Mouse (Mus musculus): Measurements from ENCODE around the gene Tdrd3.

Tdrd3 gene

DNA sequence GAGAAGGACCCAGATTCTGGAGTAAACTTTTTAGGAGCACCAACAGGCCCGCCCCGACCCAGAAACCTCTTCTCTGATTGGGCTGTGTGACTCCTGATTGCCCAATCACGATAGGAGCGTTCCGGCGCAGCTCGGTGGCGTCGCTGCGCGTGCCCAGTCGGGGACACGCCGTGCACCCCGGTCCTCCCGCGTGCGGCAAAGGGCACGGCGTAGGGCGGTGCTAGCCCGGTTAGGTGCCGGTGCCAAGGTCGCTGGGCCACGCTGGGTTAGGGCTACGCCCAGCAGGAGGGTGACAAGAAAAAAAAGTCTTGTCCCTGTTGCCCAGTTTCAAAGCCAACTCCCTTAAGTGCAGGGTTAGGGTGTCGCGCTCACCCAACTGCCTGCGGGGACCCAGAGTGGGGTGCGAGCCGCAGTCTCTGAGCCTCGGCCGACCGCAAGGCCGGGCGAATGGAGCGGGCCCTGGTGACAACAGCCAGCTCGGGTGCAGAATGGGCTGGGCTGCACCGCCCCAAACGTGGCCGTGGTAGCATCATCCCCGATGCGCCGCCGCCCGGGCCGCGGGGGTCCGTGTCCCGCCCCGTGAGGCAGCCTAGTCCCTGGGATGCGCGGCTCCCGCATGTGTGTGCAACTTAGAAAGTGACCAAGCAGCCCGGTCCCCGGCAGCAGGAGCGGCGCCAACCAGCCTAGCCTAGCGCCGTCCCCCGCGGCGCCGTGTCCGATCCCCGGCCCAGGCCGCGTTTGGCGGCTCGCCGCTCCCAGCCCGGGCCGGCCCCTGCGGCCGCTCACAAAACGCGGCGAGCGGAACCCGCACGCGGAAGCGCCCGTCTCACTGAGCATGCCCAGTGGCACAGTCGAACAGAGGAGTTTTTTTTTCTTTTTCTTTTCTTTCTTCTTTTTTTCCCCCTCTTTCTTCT, at the start of gene Tdrd3:
Gene Tdrd3, plus strand, starts transcription at position 832 of the 914 bp plus-strand sequence.
- DNase-seq (ENCODE audit: low spot score in 2 of 2): peak; percentile 85 to 91

DNA sequence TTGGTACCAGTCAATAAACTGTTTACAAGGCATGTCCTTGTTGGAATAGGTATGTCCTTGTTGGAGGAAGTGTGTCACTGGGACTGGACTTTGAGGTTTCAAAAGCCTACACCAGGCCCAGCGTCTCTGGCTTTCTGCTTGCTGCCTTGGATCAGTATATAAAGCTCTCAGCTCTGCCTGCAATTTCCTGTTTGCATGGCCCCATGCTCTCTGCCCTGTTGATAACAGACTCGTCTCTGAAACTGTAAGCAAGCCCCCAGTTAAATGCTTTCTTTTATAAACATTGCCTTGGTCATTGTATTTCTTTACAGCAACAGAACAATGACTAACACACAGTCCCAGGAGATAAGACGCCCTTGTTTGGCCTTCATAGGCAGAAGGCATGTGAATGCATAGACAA, 49.3 kb upstream of the Tdrd3 start:
- DNase-seq (ENCODE audit: low spot score in 2 of 2): no peak

DNA sequence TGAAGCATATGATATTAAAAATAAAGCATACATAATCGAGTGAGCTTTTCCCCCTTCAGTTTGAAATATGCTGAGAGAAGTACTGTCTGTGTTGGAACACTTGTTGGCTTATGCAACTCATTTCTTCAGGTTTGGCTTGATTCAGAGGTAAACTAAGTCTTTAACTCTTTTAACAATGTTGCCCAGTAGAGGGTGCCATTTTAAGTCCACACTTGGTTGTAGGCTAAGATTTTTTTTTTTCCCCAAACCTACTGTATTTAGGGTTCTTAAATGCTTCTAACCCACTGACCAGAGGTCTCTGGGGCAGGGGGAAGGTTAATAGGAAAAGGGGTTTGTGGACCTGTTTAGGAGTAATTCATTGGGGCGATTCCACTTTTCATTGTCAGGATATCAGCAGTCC, 33.4 kb upstream of the Tdrd3 start:
- no peak for DNase-seq (ENCODE audit: low spot score in 2 of 2)

DNA sequence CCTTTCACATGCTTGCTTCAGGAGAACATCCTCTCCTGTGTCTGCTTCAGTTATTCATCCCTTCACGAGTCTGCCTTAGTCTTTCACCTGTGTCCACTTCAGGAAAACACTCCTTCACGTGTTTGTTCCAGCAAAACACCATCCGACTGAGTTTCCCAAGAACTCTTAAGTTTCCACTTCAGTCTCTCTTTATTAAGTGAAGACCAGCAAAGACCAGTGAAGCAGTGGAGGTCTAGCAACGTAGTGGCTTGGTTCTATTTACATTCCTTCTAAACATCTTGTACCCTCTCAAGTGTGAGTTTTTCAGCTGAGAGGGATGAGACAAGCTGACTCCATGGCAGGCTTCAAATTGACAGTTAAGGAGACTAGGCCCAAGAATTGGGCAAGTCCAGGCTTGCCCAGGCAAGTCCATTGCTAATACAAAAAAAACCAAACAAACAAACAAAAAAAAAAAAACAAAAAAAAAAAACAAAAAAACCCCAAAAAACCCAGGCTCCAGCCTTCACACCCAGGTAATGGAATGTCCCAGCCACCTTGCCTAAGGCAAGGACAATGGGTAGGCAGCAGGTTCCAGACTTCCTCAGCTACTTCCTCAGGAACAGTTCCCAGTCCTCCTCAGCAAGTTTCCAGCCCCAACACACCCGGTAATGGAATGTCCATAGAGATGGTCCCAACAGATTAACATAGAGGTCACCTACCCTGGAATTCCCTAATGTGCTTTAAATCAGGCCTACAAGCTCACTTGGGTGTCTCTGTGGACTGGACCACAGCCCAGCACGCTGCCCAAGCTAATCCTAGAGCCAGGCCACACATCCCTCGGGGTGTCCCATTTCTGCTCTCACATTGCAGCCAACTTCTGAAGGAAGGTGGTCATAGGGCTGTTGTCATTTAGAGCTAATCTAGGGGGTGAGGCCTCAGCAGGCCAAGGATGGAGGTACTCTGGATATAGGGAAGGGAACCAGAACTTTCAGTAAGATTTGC, 31.9 kb upstream of the Tdrd3 start:
- no peak for DNase-seq (ENCODE audit: low spot score in 2 of 2)

DNA sequence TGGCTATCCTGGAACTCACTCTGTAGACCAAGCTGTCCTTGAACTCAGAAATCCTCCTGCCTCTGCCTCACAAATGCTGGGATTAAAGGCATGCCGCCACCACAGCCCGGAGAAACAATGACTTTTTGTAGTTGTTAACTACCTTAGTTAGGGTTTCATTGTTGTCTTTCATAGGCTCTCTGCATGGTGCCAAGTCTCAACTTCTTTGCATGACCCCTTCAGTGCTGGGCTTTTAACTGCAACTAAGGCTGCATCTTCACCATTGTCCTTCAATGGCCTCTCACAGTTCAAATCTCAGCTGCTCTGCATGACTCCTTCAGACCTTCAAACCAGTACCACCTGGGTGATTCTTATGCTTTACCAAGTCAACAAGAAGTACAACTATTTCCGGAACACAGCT, 23.3 kb upstream of the Tdrd3 start:
- DNase-seq (ENCODE audit: low spot score in 2 of 2): no peak

DNA sequence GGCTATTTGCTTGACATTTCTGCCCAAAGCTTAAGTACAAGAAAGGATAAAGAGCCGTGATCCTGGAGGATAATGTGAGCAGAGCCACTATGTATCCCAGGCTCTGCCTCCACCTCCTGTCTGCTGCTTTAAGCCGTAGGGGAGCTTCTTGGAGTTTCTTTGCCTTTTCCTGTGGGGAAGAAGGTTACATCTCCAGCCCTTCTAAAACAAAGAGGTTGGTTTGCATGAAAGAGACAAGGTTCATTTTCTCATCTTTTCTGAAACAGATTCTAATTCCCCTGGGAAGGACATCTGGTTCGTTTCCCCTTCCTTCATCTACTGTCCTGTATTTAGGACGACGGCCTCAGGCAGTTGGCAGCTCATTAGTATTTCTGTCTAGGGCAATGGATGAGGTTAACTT, 19.8 kb upstream of the Tdrd3 start:
- DNase-seq (ENCODE audit: low spot score in 2 of 2): no peak

DNA sequence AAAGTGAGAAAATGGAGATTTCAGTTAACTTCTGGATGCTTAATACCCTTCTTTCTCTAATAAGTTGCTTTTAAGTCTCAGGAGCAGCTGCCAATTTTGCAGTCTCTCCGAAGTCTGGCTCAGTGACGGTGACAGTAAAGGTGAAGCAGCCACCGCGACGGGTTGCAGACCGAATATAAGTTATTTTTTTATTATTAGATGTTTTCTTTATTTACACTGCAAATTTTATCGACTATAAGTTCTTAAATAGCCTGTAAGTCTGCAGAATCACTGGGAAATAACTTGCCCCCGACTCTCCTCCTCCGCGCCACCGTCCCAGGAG, 992 bp upstream of the Tdrd3 start:
- no peak for DNase-seq (ENCODE audit: low spot score in 2 of 2)

DNA sequence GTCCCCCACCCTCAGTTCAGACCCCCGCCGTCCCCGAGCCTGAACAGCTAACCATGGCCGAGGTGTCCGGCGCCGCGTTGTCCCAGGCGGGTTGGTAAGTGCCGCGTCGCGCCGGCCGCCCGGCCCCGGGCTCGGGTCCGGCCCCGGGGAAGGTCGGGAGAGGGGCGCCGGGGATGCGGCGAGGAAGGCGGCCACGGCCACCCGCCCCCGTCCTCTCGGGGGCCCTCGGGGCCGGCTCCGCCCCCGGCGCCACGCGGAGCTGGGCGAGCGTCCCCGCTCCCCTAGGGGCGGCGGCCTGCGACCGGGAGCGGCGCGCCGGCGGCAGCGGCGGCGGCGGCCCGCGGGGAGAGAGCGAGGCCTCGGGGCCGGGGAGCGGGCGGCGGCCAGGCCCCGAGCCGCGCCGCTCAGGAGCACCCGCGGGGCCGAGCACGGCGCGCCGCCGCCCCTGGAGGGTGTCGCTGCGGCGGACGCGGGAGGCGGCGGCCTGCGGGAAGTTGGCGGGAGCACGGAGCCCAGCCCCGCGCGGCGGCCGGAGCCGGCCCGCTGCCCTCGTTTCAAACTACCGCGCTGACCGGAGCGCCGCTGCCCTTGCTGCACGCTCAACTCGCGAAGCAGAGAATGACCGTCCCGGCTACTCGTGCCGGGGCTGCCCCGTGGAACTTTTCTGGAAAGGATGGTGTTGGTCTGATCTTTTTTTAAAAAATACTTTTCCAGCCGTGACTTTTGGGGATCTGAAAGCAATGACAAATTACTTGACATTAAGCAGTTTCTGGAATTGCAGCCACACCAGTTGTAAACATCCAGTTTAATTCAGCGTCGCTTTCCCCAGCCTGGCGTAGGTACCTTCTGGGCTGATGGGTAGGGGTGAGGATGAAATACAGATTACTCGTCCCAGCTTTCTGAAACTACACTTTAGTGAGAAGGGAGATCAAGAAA, 584 bp downstream of the Tdrd3 start:
- peak; percentile 11 to 15 for DNase-seq (ENCODE audit: low spot score in 2 of 2)

DNA sequence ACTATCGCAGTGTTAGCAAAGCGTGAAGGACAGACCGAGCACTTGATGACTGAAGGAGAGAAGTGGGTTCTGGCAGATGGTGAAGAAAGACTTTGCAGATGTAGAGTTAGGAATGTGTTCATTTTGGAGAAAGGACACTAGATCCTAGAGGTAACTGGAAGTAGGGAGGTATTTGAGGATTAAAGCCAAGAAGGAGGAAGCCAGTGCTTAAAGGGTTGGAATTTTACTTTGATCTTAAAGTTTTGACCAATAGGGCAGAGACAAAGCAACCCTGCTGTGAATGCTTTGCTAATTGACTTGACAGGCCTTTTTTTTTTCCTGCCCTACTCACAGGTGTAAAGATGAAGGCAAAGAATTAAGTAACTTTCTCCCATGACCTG, 1.2 kb downstream of the Tdrd3 start:
- no peak for DNase-seq (ENCODE audit: low spot score in 2 of 2)

DNA sequence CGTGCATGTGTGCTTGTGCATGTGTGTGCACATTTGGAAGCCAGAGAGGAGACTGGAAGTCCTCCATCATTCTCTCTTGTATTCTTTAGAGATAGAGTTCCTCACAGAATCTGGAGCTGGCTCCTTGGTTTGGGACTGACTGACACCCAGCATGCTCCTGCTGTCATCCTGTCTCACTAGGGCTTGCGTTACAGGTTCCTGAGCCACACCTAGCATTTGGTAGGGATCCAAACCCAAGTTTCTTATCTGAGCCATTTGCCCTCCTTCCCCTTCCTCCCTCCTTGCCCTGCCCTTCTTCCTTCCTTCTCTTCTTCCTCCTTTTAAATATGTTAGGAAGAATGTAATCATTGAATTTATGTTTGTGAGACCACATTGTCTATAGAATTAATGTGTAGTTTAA, 3.3 kb downstream of the Tdrd3 start:
- DNase-seq (ENCODE audit: low spot score in 2 of 2): no peak

DNA sequence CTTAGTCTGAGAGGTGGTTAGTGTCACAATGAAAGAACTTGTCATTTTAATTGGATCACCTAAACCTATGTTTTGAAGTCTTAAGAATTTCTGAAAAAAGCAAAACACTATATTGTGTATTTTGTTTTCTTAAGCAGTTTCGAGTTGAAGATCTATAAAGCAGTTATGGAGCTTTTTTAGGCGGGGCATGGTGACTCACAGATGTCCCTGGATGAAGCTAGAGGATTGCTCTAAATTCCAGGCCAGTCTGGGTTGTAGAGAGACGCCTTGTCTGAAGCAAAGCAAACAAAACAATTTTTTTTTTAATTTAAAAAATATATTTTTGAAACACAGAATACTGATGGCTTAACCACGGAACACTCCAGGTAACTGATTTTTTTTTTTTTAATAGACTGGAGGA, 4.1 kb downstream of the Tdrd3 start:
- no peak for DNase-seq (ENCODE audit: low spot score in 2 of 2)

DNA sequence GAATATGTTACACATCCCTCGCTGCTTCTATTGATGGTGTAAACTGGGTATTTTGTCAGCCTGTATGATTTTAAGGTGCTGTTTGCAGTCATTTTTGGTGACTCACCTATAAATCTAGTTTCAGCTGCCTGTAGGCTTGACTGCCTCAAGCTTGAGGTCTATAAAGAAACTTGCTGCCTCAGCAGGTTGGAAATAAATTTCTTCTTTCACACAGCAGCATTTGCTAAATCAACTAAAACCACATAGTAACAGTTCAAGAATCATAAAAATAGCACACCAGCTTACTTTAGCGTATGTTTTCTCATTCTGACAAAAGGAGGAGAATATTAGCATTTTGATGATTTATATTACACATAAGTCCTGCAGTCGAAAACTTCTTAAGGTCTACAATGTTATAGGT, 6.0 kb downstream of the Tdrd3 start:
- no peak for DNase-seq (ENCODE audit: low spot score in 2 of 2)

DNA sequence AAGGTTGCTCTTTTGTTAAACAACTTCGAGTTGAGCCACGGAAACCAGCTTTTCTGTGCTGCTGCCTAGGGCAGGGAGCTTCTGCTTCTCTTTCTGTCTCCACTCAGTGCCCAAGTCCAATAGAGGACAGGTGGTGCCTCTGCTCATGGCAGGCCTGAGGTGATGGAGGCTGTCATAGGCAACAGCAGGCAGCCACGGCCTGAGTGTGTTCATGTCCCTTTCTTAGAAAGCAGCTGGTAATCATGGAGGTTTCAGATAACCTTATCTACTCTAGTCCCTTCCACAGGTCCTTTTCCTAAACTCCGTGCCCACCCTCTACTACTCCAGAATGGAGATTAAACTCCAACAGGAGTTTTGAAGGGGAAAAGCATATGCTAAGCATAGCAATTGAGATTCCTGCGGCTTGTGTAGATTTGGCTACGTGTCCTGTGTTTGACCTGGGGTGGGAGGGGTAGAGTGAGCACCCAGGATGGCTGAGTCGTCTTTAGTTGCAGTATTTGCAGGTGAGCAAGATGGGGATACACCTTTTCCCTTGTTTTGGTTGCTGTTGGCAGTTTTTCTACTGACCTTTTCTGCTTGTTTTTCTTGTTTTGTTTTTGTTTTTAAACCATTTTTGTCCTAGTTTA, 10.0 kb downstream of the Tdrd3 start:
- no peak for DNase-seq (ENCODE audit: low spot score in 2 of 2)

DNA sequence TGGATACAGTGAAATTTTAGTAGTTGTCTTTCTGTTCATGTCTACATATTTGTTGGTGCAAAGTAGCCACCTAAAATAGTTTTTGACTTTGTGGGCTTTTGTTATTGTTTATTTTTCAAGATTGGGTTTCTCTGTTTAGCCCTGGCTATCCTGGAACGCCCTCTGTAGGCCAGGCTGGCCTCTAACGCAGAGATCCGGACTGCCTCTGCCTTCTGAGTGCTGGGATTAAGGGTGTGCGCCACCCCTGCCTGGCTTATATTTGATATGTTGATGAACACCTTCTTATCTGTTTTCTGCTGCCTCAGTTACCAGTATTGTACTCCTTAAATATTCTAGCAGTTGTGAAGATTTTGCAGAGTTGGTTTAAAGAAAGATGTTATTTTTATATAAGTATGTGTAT, 10.6 kb downstream of the Tdrd3 start:
- no peak for DNase-seq (ENCODE audit: low spot score in 2 of 2)

DNA sequence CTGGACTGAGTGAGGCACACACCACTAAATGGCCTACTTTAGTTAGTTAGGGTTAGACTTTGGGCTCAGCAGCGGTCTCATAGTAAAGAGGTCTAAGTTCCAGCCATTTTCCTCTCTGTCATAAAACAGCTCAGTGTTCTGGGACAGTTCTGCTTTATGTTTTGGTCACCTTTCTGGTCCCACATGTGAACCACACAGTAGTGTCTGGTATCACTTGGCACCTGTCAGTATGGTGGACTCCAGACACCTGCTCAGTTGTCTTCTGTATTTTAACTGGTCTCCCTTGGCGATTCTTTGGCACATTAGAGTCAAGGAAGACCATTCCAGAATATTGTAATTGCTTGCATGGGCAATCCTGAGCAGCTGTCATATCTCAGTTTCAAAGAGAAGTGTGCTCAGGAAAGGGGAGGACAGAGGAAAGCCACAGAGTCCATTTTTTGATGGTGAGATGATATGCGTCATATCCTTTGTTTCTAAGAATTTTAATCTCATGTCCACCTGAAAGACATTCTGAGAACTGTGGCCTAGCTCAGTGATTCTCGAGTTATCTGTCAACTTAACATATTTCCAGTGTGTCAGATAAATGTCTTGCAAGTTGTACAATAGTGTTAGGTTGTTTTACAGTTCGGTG, 11.3 kb downstream of the Tdrd3 start:
- no peak for DNase-seq (ENCODE audit: low spot score in 2 of 2)

DNA sequence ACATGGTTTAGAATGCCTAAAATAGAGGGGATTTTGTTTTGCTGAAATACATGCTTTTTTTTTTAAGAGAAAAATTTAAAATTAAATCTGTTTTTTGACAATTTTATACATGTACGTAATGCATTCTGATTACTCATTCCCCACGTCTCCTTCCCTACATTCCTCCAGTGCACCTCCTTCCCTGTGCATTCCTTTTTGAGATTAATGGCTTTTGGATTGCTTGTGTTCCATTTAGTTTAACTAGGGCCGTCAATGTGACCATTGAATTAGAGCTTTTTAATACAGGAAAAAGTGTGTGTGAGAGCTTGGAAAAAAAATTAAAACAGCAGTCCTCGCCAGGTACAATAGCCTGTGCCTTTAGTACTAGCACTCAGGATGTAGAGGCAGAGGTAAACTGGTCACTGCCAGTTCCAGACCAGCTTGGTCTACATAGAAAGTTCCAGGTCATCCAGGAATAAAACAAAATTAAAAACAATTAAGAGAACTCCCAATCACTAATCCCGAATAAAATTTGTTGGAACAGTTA, 17.0 kb downstream of the Tdrd3 start:
- no peak for DNase-seq (ENCODE audit: low spot score in 2 of 2)

DNA sequence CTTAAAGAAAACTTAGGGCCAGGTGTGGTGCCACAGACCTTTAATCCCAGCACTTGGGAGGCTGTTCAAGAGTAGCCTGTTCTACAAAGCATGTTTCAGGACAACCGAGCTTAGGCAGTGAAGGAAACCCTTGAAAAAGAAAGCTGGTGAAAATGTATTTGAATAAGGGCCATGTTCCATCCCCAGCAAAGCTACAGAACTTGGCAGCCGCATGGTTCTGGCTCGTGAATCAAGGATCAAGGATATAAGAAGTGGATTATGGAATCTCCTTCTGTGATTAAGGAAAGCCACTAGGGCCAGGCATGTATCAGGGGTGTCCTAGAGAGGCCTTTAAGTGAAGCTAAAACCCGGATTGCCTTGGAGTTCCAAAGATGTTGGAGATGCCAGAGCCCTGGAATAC, 18.9 kb downstream of the Tdrd3 start:
- DNase-seq (ENCODE audit: low spot score in 2 of 2): no peak

DNA sequence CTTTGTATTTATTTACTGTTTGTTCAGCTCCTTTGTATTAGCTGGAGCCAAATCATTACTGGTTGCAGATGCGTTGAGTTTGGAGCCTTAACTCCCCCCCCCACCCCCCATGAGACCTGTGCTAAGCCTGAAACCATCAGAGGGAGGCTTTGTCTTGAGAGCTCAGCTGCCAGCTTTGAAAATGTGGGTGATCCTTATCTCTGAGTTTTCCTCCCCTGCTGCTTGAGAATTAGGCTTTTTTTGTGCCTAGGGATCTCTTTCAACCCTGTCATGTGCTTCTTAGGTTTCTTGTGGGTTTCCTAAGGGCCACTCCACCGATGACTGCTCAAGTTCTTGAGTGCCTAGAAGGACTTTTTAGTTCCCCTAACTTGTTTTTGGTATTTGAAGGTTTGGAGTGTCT, 23.3 kb downstream of the Tdrd3 start:
- no peak for DNase-seq (ENCODE audit: low spot score in 2 of 2)

DNA sequence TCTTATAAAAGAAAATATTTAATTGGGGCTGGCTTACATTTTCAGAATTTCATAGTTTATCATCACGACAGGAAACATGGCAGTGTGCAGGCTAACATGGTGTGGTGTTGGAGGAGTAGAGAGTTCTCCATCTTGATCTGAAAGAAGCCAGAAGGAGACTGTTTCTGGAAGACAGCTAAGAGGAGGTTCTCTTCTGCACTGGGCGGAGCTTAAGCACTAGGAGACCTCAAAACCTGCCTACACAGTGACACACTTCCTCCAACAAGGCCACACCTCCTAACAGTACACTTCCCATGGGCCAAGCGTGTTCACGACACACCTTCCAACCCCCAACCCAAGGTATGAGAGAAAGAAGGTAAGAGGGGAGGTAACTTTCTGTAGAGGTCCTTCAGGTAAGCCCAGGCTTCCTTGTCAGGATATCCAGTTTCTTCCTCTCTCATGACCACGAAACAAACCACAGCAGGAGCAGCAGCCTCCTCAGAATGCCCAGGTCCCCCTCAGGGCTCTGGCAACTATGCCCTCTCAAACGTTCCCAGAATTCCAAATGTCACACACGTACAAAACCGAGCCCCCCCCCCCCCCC, 30.0 kb downstream of the Tdrd3 start:
- DNase-seq (ENCODE audit: low spot score in 2 of 2): no peak

Data from frontal cortex, postnatal 25 days (tissue).